Mouse (Mus musculus) lung, embryonic 16.5 days (tissue): ENCODE measurements around the gene Arnt2. TPM values are rescaled to one million over a fixed set of nuclear protein-coding genes. Genes with fewer than 3 reads are reported as not detected.

Source experiments
- ATAC-seq: fragments of 200-750 bp; cut with Nextera tagmentation; 2 replicates; pipeline ENCODE4 v1.8.0; 2017; ENCODE audit warnings: low read depth, mild to moderate bottlenecking, moderate library complexity
- H3K27ac ChIP-seq: fragments of 300-500 bp; sonication (generic); 2 replicates; pipeline ENCODE4 v1.5.1; 2014; ENCODE audit warnings: mild to moderate bottlenecking, control low read depth, low read length
- H3K27me3 ChIP-seq: fragments of 300-500 bp; sonication (generic); 2 replicates; pipeline ENCODE4 v1.6.1; 2014; ENCODE audit warnings: low read depth, low read length, mixed read lengths; ENCODE audit not compliant: control insufficient read depth, insufficient read depth
- H3K36me3 ChIP-seq: fragments of 300-500 bp; sonication (generic); 2 replicates; pipeline ENCODE4 v1.6.1; 2014; ENCODE audit warnings: low read length; ENCODE audit not compliant: control insufficient read depth, insufficient read depth
- H3K4me1 ChIP-seq: fragments of 300-500 bp; sonication (generic); replicated peaks from 2 replicates; pipeline ENCODE4 v1.6.1; 2014; ENCODE audit warnings: low read length, mixed read lengths; ENCODE audit not compliant: control insufficient read depth, insufficient read depth
- H3K4me2 ChIP-seq: fragments of 300-500 bp; sonication (generic); 2 replicates; pipeline ENCODE4 v1.6.1; 2014; ENCODE audit warnings: low read depth, low read length, control low read depth
- H3K4me3 ChIP-seq: fragments of 300-500 bp; sonication (generic); 2 replicates; pipeline ENCODE4 v1.5.1; 2014; ENCODE audit warnings: mild to moderate bottlenecking, low read length, control low read depth
- H3K9ac ChIP-seq: fragments of 300-500 bp; sonication (generic); 2 replicates; pipeline ENCODE4 v1.6.1; 2014; ENCODE audit warnings: low read length, control low read depth
- H3K9me3 ChIP-seq: fragments of 300-500 bp; sonication (generic); 2 replicates; pipeline ENCODE4 v1.6.1; 2016; ENCODE audit warnings: low read length; ENCODE audit not compliant: control insufficient read depth
- WGBS: fragments of 180-500 bp; shearing (Covaris S2); extraction: QIAGEN DNeasy Blood & Tissue Kit; methylation state at CpG from one replicate; pipeline ENCODE4 v1.1.7; 2014; 5-methylcytosine and 5-hydroxymethylcytosine counted together
- polyA plus RNA-seq: library from polyadenylated mRNA; unstranded; fragments of >200 nt; fragmentation: Nextera tagmentation; extraction: Ambion mirVana; gene quantifications from 2 replicates; pipeline ENCODE4 v1.2.1, GENCODE M21; 2015

Gene Arnt2
- polyA plus RNA-seq, 1 experiment from 2014 or later: 7.3 TPM

DNA sequence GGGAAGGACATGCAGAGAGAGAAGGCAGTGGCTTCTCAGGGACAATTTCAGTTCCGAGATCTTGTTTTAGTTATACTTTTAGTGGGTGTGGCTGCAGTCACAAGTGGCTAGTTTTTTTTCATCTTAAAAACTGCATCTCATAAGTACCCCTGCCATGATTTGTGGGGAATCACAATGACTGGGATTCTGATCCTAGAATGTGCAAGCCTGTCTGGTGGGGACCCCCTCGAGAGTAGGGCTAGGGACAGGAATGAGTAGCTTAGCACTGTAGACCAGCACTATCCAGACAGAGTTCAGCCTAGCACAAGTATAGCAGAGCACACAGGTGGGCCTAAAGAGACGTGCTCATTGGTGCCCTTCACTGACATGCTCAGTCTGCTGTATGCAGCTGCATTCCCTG is 27.6 kb downstream of the Arnt2 start:
- no peaks in the 10 kb centered on the region for H3K27me3 ChIP-seq
- no peaks in the 10 kb centered on the region for H3K36me3 ChIP-seq
- no peak overlapping the region for H3K9ac ChIP-seq
- no peak for ATAC-seq
- H3K9me3 ChIP-seq: no peaks in the 10 kb centered on the region
- no peaks in the 10 kb centered on the region for H3K4me1 ChIP-seq
- no peak overlapping the region for H3K4me2 ChIP-seq
- WGBS: 79% methylated on average over 3 of the region's 3 CpGs
- no peak overlapping the region for H3K4me3 ChIP-seq
- H3K27ac ChIP-seq: no peak overlapping the region

DNA sequence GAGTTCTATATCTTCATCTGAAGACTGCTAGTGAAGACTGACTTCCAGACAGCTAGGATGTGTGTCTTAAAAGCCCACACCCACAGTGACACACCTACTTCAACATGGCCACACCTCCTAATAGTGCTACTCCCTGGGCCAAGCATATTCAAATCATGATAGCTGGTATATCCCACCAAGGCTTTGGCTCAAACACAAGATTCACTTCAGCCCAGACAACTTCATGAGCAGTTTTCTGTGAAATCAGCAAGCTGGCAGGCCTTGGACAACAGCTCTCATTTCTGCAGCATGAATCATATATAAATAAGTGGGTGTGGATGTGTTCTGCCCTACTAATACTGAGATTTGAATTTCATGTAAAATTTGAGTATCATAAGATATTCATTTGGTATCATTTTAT is 29.2 kb downstream of the Arnt2 start:
- no peaks in the 10 kb centered on the region for H3K27me3 ChIP-seq
- ATAC-seq: no peak
- H3K36me3 ChIP-seq: no peaks in the 10 kb centered on the region
- H3K4me2 ChIP-seq: no peak overlapping the region
- no peaks in the 10 kb centered on the region for H3K4me1 ChIP-seq
- H3K9me3 ChIP-seq: no peaks in the 10 kb centered on the region
- no peak overlapping the region for H3K27ac ChIP-seq
- H3K9ac ChIP-seq: no peak overlapping the region
- H3K4me3 ChIP-seq: no peak overlapping the region

DNA sequence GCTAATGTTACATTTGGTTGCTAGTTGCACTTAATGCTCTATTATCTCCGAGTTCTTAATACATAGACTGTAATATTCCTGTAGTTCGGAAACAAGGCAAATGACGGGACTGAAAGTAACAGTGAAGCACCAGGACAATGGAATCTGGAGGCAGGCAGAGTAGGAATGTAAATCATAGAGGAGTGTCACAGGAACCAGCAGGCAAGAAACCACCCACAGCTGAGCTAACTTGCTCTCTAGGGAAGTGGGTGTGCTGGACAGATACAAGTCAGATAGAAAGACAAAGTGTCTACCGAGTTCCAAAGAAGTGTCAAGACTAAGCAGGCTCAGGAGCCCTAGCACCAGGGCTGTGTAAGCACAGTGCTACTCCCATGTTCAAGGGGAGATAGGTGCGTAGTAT is 32.6 kb downstream of the Arnt2 start:
- Histone ChIP-seq H3K36me3 (no peaks in the 10 kb centered on the region), H3K27ac (no peak overlapping the region), H3K4me1 (no peaks in the 10 kb centered on the region), H3K4me3 (no peak overlapping the region), H3K4me2 (no peak overlapping the region), H3K27me3 (no peaks in the 10 kb centered on the region), H3K9me3 (no peaks in the 10 kb centered on the region), H3K9ac (no peak overlapping the region)
- ATAC-seq: peak; percentile 57; the same call in 1 of the 2 replicates
- 51% methylated on average over 5 of the region's 5 CpGs for WGBS

DNA sequence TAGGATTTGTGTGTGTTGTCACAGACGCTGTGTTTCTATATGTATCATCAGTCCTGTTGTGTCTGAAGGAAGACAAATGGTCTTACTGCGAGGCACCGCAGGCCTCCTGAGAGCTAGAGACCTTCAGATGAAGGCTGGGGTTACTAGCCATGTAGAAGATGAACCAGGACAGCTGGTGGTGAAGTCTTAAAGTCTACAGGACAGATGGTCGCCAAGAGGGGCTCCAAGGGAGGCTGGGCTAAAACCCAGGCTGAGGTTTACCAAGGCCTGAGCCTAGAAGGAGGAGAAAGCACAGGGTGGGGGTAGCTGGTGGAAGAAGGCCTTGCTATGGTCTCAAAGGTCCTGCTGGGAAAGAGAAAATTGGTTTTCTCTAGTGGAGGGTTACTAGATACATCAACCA is 36.3 kb downstream of the Arnt2 start:
- Histone ChIP-seq H3K36me3 (no peaks in the 10 kb centered on the region), H3K4me2 (no peak overlapping the region), H3K9me3 (no peaks in the 10 kb centered on the region), H3K4me3 (no peak overlapping the region), H3K9ac (no peak overlapping the region), H3K4me1 (no peaks in the 10 kb centered on the region), H3K27ac (no peak overlapping the region), H3K27me3 (no peaks in the 10 kb centered on the region)
- WGBS: 66% methylated on average over 4 of the region's 4 CpGs
- no peak for ATAC-seq

DNA sequence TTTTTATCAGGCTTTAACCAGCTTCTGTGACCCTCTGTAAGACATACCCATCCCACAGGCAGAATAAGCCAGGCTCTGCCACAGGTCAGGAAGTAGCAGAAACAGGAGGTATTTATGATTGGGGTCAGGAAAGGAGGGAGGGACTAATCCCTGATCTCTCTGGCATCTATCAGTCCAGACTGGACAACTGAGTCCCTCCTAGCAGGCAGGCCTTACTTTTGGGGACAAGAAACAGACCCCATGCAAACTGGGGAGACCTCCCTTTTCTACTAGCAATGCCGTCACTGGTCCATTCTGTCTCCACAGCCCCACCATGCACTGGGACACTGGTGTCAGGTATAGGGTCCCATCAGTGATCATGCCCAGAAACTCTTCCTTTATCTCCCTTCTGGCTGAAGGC is 37.1 kb downstream of the Arnt2 start:
- H3K4me1 ChIP-seq: no peaks in the 10 kb centered on the region
- no peaks in the 10 kb centered on the region for H3K27me3 ChIP-seq
- no peak overlapping the region for H3K9ac ChIP-seq
- H3K4me3 ChIP-seq: no peak overlapping the region
- H3K9me3 ChIP-seq: no peaks in the 10 kb centered on the region
- 89% methylated on average over 1 of the region's 1 CpGs for WGBS
- no peaks in the 10 kb centered on the region for H3K36me3 ChIP-seq
- no peak overlapping the region for H3K4me2 ChIP-seq
- H3K27ac ChIP-seq: no peak overlapping the region
- no peak for ATAC-seq

DNA sequence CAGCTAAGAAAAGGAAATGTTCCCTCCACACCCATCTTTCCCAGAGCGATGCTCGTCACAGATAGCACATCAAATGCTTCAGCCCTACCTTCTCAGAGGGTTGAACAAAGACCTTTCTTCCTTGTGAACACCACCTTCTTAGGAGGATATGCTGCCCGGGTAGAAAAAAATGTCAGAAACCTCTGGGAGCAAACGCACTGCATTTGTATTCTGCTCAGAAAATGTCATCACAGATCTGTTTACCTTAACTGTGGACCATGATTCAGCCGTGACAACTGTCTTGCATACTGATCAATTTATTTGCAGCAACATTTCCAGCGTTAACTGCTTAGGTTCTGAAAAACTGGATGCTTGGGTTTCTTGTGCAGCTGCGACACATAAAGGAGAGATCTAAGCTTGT is 37.7 kb downstream of the Arnt2 start:
- 56% methylated on average over 7 of the region's 7 CpGs for WGBS
- Histone ChIP-seq H3K9me3 (no peaks in the 10 kb centered on the region), H3K27me3 (no peaks in the 10 kb centered on the region), H3K4me3 (no peak overlapping the region), H3K4me2 (no peak overlapping the region), H3K36me3 (no peaks in the 10 kb centered on the region), H3K27ac (no peak overlapping the region), H3K4me1 (no peaks in the 10 kb centered on the region), H3K9ac (no peak overlapping the region)
- ATAC-seq: no peak

DNA sequence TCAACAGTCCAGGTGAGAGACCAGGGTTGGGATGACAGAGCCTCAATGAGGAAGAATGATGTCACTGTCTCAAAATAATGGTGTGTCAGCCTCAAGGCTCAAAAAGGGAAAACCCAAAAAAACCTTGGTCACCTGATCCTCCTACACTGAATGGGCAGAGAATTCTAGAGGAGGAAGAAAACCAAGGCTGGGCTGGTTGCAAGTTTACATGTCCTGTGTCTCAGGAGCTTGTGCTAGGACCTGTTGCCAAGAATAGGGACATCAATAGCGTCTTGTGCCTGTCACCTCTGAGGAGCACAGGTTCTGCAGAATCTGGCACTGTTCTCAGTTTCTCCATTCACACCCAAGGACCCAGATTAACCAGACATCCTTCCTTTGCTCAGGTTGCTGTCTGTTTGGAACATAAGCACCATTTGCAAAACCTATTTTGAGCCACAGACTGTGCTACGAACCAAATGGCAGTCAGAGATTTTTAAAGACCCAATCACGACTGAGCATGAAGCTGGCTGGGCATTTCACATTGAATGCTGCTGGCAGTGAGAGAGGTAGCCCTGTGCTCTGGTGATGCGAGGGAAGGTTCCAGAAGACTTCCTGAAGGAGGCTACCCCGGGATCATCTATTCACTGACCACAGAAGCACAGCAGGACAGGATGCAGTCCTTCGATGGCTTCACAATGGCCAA is 38.9 kb downstream of the Arnt2 start:
- Histone ChIP-seq H3K4me3 (no peak overlapping the region), H3K4me2 (no peak overlapping the region), H3K4me1 (peaks cover 4% of the 10 kb centered on the region; the same call in 1 of the 2 replicates), H3K9me3 (no peaks in the 10 kb centered on the region), H3K36me3 (no peaks in the 10 kb centered on the region), H3K27ac (no peak overlapping the region), H3K9ac (no peak overlapping the region), H3K27me3 (no peaks in the 10 kb centered on the region)
- 85% methylated on average over 6 of the region's 6 CpGs for WGBS
- no peak for ATAC-seq

DNA sequence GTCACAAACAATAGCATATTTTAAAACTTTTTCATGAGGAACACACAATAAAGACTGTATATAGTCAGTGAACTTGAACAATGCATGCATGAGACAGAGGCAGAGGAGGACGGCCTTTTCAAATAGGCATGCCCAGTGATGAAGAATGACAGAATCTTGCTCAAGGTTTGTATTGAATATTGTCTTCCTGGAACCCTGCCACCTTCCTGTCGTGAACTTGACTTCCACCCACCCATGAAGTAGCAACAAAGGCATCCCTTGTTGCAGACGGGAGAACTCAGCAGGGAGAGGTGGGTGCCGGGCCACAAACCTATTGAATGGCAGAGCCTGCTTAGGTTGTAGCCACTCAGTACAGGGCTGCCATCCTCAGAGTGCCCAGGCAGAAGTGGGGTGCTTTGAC is 43.7 kb downstream of the Arnt2 start:
- WGBS: 39% methylated on average over 4 of the region's 4 CpGs
- Histone ChIP-seq H3K9me3 (no peaks in the 10 kb centered on the region), H3K4me2 (no peak overlapping the region), H3K9ac (no peak overlapping the region), H3K27ac (no peak overlapping the region), H3K36me3 (no peaks in the 10 kb centered on the region), H3K4me3 (no peak overlapping the region), H3K4me1 (peaks cover 4% of the 10 kb centered on the region; the same call in 1 of the 2 replicates), H3K27me3 (no peaks in the 10 kb centered on the region)
- no peak for ATAC-seq

DNA sequence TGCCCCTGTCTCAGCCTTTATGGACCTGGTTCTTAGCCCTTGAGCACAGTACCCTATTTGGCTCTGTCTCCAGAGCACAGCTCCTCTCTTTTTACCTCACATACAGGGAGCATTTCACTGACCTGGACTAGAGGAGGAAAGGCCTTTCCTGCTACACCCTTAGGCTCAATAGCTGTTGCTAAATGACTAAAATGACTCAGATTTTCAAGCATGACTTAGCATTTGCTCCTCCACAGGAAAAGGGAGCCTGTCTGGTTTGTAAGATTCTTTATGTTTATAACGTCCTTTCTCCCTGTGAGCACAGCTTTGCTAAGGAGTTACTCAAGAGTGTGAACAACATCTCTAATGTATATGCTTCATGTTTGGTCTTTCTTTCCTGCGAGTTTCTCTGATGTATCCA is 47.3 kb downstream of the Arnt2 start:
- WGBS: 22% methylated on average over 2 of the region's 2 CpGs
- no peaks in the 10 kb centered on the region for H3K27me3 ChIP-seq
- no peak overlapping the region for H3K9ac ChIP-seq
- ATAC-seq: no peak
- peaks cover 4% of the 10 kb centered on the region; the same call in 1 of the 2 replicates for H3K4me1 ChIP-seq
- H3K4me3 ChIP-seq: no peak overlapping the region
- H3K9me3 ChIP-seq: no peaks in the 10 kb centered on the region
- no peak overlapping the region for H3K4me2 ChIP-seq
- no peaks in the 10 kb centered on the region for H3K36me3 ChIP-seq
- H3K27ac ChIP-seq: no peak overlapping the region
